Mouse (Mus musculus) testis, adult 2 months (tissue): ENCODE measurements at regions not wholly inside any gene's neighbourhood (a gene's known extent, or its start where the extent isn't known, plus 50 kb on each side); places are given as distances from the start of the nearest gene placed in this dataset.

ENCODE experiments used
- H3K27ac ChIP-seq: fragments of 200-500 bp; 2 replicates; pipeline ENCODE4 v1.5.1; 2012; ENCODE audit warnings: low read depth, low read length; ENCODE audit not compliant: control insufficient read depth, insufficient read depth
- H3K27me3 ChIP-seq: fragments of 200-500 bp; 2 replicates; pipeline ENCODE4 v1.6.1; 2012; ENCODE audit warnings: mild to moderate bottlenecking, low read length, moderate library complexity; ENCODE audit not compliant: control insufficient read depth, insufficient read depth
- H3K36me3 ChIP-seq: fragments of 200-500 bp; 2 replicates; pipeline ENCODE4 v1.6.1; 2012; ENCODE audit warnings: mild to moderate bottlenecking, low read length; ENCODE audit not compliant: control insufficient read depth, insufficient read depth
- H3K4me1 ChIP-seq: fragments of 200-500 bp; 2 replicates; pipeline ENCODE4 v1.6.1; 2012; ENCODE audit warnings: low read length; ENCODE audit not compliant: control insufficient read depth, insufficient read depth
- H3K4me3 ChIP-seq: fragments of 200-500 bp; 2 replicates; pipeline ENCODE4 v1.5.1; 2012; ENCODE audit warnings: low read depth, mild to moderate bottlenecking, low read length, moderate library complexity, mixed read lengths; ENCODE audit not compliant: control insufficient read depth
- CTCF ChIP-seq: fragments of 200-500 bp; IDR thresholded peaks from 2 replicates; pipeline ENCODE4 v1.5.1; 2012; ENCODE audit warnings: low read depth, mild to moderate bottlenecking, inconsistent platforms, low read length, moderate library complexity; ENCODE audit not compliant: control insufficient read depth, insufficient read depth, insufficient replicate concordance
- POLR2A ChIP-seq: fragments of 200-500 bp; IDR thresholded peaks from 2 replicates; pipeline ENCODE4 v1.6.1; 2012; ENCODE audit warnings: low read depth, mild to moderate bottlenecking, inconsistent platforms, low read length, moderate library complexity; ENCODE audit not compliant: control insufficient read depth

DNA sequence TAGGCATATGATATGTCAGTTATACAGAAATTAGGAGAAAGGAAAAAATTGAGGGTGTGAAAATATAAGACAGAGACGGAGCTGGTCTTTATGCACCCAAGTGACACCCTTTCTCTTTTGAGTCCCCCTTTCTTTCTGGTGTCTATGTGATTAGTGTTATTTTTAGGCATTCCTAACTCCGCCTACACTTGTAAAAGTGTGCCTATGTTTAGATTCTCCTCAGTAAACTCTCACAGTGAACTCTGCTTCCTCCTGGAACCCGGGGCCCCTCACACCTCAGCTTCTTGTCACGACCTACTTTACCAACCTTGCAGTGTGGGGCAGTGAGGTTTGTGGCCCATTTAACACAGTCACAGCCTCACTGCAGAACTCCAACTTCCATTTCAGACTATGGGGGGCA is 88.0 kb downstream of the Hs3st3b1 start:
- Histone ChIP-seq H3K27ac (no peak overlapping the region), H3K4me3 (no peak overlapping the region), H3K36me3 (no peaks in the 10 kb centered on the region), H3K4me1 (no peaks in the 10 kb centered on the region), H3K27me3 (no peaks in the 10 kb centered on the region)
- TF ChIP-seq POLR2A (no peak), CTCF (no peak)

DNA sequence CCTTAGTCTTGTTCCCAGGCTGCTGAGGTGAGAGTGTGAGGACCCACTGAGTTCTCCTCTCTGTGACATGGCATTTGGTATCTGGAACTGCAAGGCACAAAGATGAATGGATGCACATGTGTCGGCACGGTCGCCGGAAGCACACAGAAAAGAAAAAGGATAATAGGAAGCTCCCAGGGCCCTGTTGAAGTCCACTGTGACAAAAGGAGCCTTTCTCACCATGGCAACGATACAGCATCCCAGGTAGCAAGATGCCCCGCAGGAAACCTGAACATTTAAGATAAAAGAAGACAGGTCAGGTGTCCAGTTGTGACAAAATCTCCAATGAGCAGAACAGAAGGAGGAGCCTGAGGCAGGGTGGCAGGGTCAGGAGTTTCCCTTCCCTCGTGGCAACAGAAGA is 87.5 kb downstream of the Hs3st3b1 start:
- TF ChIP-seq CTCF (no peak), POLR2A (no peak)
- H3K4me1 ChIP-seq = no peaks in the 10 kb centered on the region
- no peaks in the 10 kb centered on the region for H3K27me3 ChIP-seq
- no peak overlapping the region for H3K4me3 ChIP-seq
- H3K36me3 ChIP-seq = no peaks in the 10 kb centered on the region
- H3K27ac ChIP-seq = no peak overlapping the region
